Mouse (Mus musculus): Measurements from ENCODE around the gene Pdzk1ip1.

GRCm38 (mm10) chr4:115063518-115064239 is 24.8 kb upstream of the Pdzk1ip1 start:
- TF ChIP-seq CTCF (IDR thresholded peaks at IDR 0.05; ENCODE audit: low read depth, low read length) (no peak), POLR2A (IDR thresholded peaks at IDR 0.05; ENCODE audit: borderline replicate concordance, low read depth, low read length) (no peak)

Measured in bone marrow macrophage, adult 2 months (primary cell).